Mouse (Mus musculus) embryo, embryonic 11.5 days (tissue): Measurements from ENCODE around the gene Ror2.

Experiments used
- DNase-seq: peaks from one replicate; pipeline ENCODE4 v3.0.0-alpha.2; 2012; ENCODE audit warnings: low read depth, low spot score

Gene Ror2

DNA sequence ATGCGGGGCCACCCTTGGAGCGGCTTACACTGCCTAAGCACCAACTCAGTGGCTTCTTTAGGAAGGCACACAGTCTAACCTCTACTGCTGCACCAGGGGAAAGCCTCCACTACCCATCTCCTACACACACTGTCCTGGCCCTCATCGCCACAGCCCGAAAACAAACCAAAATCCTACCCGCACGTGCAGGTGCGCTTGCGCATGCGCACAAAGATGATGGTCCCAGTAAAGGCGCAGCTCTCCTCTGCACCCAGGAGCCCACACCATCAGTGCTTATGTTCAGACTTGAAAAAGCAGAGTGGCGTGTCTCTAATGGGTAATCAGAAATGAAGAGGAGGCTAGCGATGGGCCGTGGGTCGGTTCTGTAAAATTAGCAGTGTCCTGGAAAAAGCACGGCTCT is 91.6 kb downstream of the Ror2 start:
- DNase-seq: no peak

DNA sequence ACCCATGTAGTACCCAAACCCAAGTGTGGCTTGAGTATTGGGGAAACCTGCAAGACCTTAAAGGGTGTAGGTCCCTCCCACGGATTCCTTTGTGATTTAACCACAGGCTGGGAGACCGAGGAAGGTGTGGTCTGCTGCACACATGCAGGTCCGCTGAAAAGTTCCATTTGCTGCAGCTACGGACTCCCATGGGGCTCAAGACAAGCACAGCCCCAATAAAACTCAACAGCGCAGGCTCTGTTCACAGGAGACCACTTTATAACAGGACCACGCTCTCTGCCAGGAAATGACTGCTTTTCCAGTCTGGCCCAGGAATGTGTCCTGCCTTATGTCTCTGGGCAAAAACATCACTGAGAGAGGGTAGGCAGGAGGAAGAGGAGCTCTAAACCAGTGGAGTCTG is 92.2 kb downstream of the Ror2 start:
- no peak for DNase-seq

DNA sequence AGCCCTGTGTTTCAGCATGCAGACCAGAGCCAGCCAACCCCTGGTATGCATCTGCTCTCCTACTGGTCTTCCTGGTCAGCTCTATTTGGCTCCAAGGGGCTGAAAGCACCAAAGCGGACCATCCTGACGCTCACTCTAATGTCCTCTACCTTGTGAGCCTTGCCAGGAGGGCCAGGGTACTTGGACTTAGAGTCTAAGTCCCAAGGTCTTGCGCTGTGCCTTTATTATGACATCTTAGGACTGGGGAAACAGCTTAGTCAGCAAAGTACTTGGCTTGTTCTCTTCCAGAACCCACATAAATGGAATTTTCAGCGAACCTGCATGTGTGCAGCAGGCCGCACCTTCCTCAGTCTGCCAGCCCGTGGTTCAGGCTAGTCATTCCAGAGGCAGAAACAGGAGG is 93.6 kb downstream of the Ror2 start:
- no peak for DNase-seq

DNA sequence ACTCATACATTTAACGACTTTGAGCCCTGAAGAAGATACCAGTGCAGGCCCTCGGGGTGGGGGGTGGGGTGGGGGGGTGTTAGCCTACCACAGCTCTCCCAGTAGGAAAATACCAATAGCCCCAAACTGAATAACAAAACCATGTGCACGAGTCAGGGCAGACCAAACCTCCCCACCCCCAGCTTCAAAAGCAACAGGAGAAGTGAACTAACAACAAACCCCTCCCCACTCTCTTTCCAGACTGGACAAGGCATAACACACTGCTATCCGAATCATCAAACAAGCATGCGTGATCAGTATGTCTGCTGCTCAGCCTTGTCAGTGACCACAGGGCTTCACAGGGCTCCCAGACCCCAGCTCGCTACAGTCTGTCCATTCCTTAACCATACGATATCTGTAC is 94.3 kb downstream of the Ror2 start:
- DNase-seq: no peak

DNA sequence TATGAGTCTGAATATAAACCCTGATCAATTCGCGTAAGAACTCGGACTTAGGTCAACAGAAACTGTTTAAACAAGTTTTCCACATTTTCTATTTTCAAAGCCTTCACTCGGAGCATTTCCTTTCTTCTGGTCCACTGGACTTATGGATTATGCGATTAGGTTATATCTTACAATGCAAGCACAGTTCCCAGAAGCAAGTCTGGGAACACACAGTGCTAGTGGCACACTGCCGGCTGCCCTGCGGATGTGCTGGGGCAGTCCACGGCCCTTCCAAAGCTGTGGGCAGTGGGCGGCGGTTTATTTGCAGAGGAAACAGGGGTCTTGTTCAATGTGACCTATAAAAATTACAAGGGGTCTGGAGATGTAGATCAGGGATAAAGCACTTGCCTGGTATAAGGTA is 97.0 kb downstream of the Ror2 start:
- no peak for DNase-seq

DNA sequence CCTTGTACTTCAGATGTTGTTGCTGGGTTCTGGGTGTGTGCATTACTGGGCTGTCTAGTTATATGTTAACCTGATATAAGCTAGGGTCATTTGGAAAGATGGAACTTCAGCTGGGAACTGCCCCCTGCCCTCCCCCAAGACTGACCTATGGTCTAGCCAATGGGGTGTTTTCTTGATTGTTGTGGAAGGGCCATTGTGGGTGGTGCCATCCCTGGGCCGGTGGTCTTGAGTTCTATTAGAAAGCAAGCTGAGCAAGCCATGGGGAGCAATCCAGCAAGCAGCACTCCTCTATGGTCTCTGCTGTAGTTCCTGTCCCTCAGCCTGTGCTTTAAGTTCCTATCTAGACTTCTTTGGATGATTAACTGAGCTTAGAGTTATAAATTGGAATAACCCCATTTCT is 101.1 kb downstream of the Ror2 start:
- DNase-seq: no peak

DNA sequence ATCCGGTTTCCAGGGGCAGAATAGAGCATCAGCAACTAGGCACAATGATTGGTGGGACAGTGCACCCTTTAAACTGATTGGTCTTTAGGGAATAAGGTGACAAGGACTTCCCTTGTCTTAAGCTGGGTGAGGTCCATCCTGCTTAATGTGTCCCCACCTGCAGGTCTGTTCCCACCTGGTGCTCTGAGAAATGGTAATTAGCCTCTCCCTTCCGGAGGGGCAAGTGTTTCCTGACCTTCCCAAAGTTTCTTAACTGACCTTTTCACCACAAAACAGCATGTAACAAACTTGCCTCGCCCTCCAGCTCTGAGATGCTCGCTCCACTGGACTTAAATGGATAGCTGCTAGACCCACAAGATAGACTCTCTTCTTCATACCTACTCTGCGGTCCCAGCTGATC is 101.8 kb downstream of the Ror2 start:
- no peak for DNase-seq

DNA sequence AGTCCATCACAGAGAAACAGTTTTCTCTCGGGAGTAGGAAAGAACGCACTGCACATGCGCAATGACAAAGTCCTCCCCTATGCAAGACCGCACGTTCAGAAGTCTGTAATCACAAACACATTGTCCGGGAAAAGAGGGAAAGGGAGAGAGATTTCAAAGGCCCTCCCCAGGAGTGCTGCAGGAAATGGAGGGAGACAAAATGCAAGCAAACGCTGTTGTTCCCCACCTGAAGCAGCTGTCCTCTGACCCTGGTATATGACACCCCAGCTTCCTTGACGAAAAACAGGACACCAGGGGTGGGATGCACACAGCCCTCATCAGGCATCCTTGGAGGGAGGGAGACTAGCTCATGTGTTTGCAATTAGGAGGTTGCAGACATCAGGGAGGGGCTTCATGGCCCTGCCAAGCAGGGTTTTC is 102.8 kb downstream of the Ror2 start:
- DNase-seq: peak; percentile 67

DNA sequence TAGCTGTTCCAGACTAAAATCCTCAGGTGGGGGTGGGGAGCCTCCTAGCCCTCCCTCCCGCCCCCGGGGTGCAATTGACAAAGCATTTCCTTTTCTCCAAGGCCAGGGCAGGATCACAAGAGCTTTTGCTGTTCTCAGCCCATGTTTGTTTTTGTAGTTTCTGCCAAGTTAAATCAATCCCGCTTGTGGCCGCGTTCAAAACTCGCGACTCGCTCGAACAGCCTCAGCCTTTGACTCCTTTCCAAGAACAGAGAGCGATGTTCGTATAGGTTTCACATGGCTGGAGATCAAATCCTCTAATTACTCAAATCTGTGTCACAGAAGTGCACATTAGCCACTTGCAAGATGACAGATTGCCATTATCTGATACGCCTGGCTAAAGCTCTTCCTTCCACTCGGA is 107.3 kb downstream of the Ror2 start:
- peak; percentile 48 for DNase-seq

DNA sequence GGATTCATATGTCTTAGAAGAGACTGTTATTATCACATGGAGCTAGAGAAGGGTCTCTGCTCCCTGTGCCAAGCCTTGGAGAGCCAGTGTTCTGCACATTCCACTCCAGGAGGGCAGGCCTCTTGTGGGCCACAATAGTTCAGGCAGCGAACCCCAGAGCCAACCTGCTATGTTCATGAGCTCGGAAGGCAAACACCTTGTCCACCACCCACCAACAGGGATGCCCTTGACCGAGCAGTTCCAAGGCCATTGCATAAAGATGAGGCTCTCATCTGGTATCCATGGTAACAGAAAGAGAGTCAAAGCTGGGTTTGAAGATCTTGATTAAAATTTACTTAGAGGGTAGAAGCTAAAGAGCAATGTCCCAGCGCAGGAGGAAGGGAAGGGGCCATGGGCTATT is 107.8 kb downstream of the Ror2 start:
- no peak for DNase-seq

DNA sequence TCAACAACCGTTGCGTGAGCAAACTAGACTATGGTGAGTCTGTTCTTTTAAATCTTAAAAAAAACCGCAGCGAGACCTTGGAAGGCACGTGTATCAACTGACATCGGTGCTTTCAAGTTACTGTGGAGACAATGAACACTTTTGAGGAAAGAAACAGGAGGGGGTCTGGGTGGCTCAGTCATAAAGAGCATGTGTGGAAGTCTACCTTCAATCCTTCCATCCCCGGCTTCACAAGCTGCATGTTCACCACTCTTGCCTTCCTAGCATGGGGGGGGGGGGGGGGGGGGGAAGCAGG is 108.6 kb downstream of the Ror2 start:
- no peak for DNase-seq

DNA sequence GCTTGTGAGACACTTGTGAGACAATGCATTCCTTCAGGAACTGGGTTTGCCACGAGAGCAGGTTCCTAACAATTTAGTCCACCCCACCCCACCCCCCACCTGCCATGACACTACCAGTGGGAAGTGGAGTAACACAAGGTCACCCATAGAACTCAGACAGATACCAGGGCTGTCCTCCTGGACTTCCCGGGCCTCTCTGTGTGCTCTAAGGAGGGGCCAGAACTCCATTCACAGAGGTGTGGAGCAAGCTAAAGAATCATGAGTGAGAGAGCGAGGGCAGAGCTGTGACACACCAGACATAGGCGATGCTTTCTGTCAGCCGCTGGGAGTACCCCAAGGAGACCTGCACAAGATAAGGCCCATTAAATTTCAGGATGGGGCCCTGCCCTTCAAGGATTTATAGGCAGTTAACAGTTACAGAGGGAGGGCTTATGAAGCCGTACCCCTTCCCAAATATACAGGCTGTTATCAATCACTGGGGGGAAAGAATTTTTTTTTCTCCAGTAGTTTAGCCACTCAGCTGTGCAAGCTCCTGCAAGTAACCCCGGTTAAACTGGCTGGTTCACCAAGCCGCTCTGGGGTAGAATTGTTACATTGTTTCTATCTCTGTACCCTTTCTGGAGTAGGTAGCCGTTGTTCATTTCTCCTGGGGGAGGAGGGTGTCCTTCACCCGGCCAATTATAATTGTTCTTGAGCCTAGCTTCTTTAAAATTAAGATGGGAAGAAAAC is 109.1 kb downstream of the Ror2 start:
- no peak for DNase-seq

DNA sequence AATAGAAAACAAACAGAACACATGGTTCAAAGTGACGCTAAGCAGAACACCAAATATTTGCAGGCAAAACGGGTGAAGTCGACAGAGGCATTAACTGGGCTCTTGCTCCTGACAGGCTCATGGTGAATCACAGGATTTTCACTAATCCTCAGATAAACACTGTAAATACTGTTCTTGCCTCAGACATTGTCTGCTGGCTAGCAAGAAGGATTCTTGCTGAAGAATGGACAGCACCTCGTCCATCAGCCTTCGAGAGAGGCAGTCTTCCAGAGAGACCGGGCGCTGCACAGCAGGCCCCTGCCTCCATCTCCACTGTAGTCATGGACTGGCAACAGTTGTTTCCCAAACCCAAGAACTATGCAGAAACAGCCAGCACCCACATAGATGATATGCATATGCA is 110.9 kb downstream of the Ror2 start:
- no peak for DNase-seq

DNA sequence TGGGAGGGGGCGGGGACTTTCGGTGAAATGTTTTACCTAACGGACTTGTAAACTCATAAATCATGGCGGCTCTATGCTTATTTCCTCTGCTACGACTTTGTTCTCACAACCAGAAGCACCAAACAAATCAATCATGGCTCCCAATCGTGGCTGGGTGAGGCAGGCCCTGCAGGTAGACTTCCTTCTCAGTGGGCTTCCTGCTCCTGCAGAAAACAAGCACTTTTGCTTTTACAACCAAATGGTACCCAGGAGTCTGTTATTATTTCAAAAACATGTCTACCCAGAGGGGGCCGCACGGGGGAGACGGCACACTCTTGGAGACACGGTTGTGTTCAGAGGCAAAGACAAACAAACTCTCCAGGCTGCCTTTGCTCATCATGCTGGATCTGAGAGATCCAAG is 122.3 kb downstream of the Ror2 start:
- no peak for DNase-seq

DNA sequence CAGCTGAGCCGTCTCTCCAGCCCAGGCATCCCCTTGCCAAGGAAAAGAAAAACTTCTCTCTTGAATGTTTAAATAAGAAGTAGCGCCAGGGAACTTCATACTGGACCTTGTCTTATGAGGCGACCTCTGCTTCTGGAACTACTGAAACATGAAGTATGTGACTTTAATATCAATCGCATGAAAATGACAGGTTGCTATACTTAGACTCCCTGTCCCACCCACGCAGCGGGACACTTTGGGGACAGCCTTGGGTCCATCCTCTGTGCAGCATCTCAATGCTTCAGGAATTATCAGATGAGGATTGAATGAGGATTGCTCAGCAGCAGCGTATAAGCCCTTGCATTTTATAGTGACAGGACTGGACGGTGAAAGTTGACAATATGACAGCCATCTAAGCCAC is 122.9 kb downstream of the Ror2 start:
- DNase-seq: no peak

DNA sequence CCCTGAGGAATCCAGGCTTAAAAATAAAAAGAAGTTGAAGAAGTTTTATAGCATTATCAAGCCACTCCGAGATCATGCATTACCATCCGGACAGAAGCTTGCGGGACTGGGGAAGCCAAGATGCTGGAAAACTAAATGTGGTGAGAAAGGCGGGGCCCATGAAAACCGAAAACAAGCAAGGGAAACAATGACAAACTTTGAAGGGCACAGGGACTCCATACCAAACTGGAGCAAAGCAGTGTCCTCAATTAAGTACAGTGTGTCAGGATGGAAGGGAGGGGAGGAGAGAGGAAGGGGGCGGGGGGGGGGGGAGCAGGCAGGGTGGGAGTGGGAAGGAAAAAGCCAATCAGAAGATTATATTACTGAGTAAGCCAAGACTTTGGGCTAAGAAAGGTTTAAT is 126.4 kb downstream of the Ror2 start:
- DNase-seq: no peak

DNA sequence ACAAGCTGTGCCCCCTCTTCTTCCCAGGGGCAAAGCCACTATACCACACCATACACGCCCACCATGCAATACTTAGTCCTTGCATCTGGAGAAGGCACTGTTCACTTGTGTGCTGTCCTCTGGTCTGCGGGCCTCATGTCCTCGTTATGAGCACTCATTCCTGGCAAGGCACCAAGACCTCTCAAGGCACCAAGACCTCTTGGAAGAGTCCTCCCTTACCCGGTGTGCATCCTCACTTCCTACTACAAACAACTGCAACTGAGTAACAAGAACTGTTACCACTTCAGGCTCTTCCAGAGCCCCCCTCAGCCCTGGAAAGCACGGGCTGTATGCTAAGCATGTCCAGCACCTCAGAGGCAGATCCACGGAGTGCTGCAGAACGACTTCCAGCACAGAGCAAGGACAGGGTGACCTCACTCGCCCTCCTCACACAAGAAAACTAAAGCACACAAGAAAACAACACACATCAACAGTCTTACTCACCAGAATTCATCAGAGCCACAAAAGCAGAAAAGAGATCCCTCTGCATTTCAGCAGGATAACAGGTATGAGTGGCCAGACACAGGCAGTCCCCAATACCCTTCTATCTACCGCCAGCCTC is 127.4 kb downstream of the Ror2 start:
- no peak for DNase-seq

DNA sequence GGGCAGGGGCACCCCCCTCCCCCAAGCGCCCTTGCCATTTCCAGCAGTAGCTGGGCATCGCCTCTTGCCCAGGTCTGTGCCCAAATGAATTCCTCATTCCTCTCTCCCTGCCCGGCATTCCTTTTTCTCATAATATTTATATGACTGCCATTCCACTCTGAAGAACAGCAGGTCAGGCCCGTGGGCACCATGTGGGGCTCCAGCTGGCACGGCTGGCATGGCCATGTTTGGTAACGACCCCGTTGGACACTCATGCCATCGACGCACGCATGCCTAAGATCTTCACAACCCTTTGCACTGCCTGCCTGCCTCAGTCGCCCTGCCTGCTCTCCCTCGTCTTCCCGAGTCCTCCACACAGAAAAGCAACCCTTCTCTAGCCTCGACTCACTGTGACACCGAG is 129.0 kb downstream of the Ror2 start:
- DNase-seq: no peak

DNA sequence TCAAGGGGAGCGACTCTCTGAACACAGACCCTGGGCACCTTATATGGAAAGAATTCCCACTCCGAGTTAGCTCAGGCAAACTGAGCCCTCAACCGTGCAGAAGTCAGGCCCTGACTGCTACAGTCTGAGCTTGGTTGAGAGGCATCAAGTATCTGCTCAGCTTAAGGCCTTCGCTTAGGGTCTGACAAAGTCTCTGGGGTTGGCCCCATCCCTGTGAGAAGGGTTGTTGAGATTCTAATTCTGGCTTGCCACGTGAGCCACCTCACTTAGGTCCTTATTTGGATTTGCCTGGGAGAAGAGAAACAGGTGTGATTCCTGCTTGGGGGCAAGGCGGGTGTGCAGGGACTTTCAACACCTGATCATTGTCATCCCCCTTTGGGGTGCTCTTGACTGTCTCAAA is 129.6 kb downstream of the Ror2 start:
- DNase-seq: no peak

DNA sequence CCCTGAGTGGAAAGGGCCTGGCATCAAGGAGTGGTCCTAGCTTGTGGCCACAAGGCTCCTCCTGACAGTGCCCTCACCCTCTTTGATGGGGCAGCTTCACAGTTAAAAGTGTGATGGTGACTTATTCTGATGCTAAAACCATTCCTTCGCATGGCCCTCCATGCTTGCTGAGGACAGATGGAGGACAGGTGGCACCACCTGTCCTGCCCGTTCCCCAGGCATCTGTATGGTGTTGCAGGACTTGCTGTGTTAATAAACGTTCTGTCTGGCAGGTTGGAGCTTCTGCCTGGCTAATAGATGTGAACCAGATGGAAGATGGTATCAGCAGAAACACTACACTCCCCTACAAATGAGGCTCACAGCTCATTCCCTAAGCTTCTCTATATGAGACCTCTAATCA is 140.4 kb downstream of the Ror2 start:
- no peak for DNase-seq

DNA sequence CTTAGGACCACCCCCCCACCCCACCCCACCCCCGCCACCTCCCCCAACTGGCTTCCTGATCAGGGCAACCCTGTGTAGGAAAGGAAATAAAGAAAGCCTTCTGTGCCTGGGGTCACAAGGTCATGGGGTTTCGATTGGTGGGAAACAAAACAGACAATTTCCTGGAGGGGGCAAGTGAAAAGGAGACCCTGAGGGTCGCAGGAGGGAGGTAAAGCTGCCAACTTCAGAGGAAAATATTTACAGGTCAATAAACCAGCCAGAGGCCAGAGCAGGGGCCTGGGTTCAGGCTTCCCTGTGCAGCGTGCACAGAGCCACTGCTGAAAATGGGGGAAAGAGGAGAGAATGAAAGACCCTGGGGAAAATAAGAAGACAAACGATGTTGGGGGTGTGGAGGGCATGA is 142.8 kb downstream of the Ror2 start:
- no peak for DNase-seq

DNA sequence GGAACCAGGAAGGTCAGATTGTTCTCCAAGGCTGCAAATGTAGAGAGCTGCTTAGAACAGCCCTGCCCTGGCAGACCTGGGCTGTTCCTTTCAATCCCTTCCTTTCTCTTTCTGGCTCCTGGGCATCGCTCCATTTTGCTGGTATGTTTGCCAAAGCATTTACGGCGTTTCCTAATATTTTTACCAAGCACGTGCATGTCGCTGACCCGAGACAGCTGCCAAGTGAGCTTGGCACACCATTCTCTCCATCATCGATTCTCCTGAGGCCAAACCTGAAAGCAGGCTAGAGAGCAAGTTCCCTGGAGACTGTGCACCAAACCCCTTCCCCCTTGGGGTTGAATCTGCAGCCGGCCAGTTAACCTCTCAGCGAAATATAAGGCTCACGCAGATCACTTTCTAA is 143.7 kb downstream of the Ror2 start:
- no peak for DNase-seq

DNA sequence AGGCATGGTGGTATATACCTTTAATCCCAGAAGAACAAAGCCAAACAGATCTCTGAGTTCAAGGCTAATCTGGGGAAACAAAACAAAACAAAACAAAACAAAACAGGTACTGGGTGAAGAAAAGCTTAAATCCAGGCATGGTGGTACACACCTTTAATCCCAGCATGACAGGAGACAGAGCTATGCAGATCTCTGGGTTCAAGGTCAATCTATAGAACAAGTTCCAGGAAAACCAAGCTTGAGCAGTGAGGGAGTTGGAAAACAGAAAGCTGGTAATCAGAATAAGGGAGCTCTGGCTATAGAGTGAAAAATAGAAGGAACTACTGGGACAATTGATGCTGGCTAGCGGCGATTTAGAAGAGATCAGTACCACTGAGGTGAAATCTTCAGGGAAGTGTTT is 145.6 kb downstream of the Ror2 start:
- DNase-seq: no peak

DNA sequence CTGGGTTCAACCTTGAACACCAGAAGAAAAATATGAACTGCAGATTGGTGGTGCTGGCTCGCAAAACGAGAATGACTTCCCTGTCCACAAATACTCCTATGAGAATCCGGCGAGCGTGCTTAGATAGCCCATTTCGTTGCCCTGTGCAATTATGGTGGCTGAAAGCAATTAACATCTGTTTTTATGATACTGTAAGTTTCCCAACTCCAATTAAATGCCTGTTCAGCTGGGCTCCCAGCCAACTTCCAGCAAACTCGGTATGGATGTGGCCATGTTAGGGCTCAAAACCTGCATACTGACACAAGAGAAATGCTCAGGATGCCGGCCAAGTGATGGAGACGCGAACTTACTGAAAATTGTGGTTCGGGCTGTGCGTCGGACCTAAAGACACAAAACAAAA is 155.4 kb downstream of the Ror2 start:
- DNase-seq: no peak
